Mouse (Mus musculus) ES-E14 (cell line): ENCODE measurements around the gene Tsacc.
"Not testable (repeated sequence)": the region's sequence is repeated elsewhere in the genome, so short reads cannot be mapped to it uniquely, and the experiment has no call there.

Experiments used
- CHD2 ChIP-seq: IDR thresholded peaks from 2 replicates; pipeline ENCODE4 v1.6.1; 2014; ENCODE audit warnings: mild to moderate bottlenecking, low read depth, low read length, inconsistent platforms
- HCFC1 ChIP-seq: IDR thresholded peaks from 2 replicates; pipeline ENCODE4 v1.6.1; 2012; ENCODE audit warnings: low read length, inconsistent platforms, borderline replicate concordance; ENCODE audit not compliant: insufficient read depth
- MAFK ChIP-seq: IDR thresholded peaks from 2 replicates; pipeline ENCODE4 v1.6.1; 2014; ENCODE audit warnings: mild to moderate bottlenecking, low read depth, low read length, inconsistent platforms; ENCODE audit not compliant: insufficient read depth
- ZC3H11A ChIP-seq: IDR thresholded peaks from 2 replicates; pipeline ENCODE4 v1.6.1; 2012; ENCODE audit warnings: low read depth, mild to moderate bottlenecking, inconsistent platforms, low read length, borderline replicate concordance

- TF ChIP-seq MAFK, CHD2, HCFC1, ZC3H11A: not testable (repeated sequence)
Measured at GRCm38 (mm10) chr3:88288133-88288713, 8.6 kb downstream of the Tsacc start.
